Mouse (Mus musculus) hindbrain, embryonic 14.5 days (tissue): ENCODE results near the gene Klhl22. TPM values are rescaled to one million over a fixed set of nuclear protein-coding genes. Genes with fewer than 3 reads are reported as not detected.

Source experiments
- ATAC-seq: fragments of 200-750 bp; cut with Nextera tagmentation; 2 replicates; pipeline ENCODE4 v1.8.0; 2017; ENCODE audit warnings: moderate number of reproducible peaks, mild to moderate bottlenecking, moderate TSS enrichment, moderate library complexity; ENCODE audit not compliant: low FRiP score
- DNase-seq: peaks from one replicate; pipeline ENCODE4 v3.0.0-alpha.2; 2015; ENCODE audit warnings: low spot score
- H3K27ac ChIP-seq: fragments of 300-500 bp; sonication (generic); 2 replicates; pipeline ENCODE4 v1.5.1; 2014; ENCODE audit warnings: mild to moderate bottlenecking, moderate library complexity
- H3K27me3 ChIP-seq: fragments of 300-500 bp; sonication (generic); 2 replicates; pipeline ENCODE4 v1.6.1; 2014; ENCODE audit warnings: mild to moderate bottlenecking, low read length, mixed read lengths; ENCODE audit not compliant: control insufficient read depth, insufficient read depth
- H3K36me3 ChIP-seq: fragments of 300-500 bp; sonication (generic); replicated peaks from 2 replicates; pipeline ENCODE4 v1.6.1; 2014; ENCODE audit not compliant: control insufficient read depth, insufficient read depth
- H3K4me1 ChIP-seq: fragments of 300-500 bp; sonication (generic); replicated peaks from 2 replicates; pipeline ENCODE4 v1.6.1; 2014; ENCODE audit warnings: antibody characterized with exemption, low read length, mixed read lengths; ENCODE audit not compliant: control insufficient read depth, insufficient read depth
- H3K4me2 ChIP-seq: fragments of 300-500 bp; sonication (generic); replicated peaks from 2 replicates; pipeline ENCODE4 v1.6.1; 2014; ENCODE audit warnings: mild to moderate bottlenecking, moderate library complexity
- H3K4me3 ChIP-seq: fragments of 300-500 bp; sonication (generic); replicated peaks from 2 replicates; pipeline ENCODE4 v1.5.1; 2014; ENCODE audit warnings: mild to moderate bottlenecking, low read length
- H3K9ac ChIP-seq: fragments of 300-500 bp; sonication (generic); 2 replicates; pipeline ENCODE4 v1.6.1; 2014
- H3K9me3 ChIP-seq: fragments of 300-500 bp; sonication (generic); 2 replicates; pipeline ENCODE4 v1.6.1; 2016; ENCODE audit warnings: low read length; ENCODE audit not compliant: control insufficient read depth
- WGBS: fragments of 180-500 bp; shearing (Covaris S2); extraction: QIAGEN DNeasy Blood & Tissue Kit; methylation state at CpG from one replicate; pipeline ENCODE4 v1.1.7; 2014; 5-methylcytosine and 5-hydroxymethylcytosine counted together
- polyA plus RNA-seq: library from polyadenylated mRNA; unstranded; fragments of >200 nt; fragmentation: Nextera tagmentation; extraction: Ambion mirVana; gene quantifications from 2 replicates; pipeline ENCODE4 v1.2.1, GENCODE M21; 2014

Klhl22 gene
- polyA plus RNA-seq, 1 experiment from 2014 or later = 82.1 TPM

- H3K27ac ChIP-seq = peak within 1 kb of the TSS; percentile 95
- no peak; the same call in 1 of the 2 replicates for ATAC-seq
- 24% methylated on average over 7 of the region's 7 CpGs for WGBS
- no peaks in the 10 kb centered on the region for H3K9me3 ChIP-seq
- peaks cover 9% of the 10 kb centered on the region; the same call in 1 of the 2 replicates for H3K4me1 ChIP-seq
- H3K27me3 ChIP-seq = peaks cover 32% of the 10 kb centered on the region
- H3K4me2 ChIP-seq = peak within 1 kb of the TSS; percentile 97
- H3K4me3 ChIP-seq = peak within 1 kb of the TSS; percentile 63
- no peak for DNase-seq
- H3K36me3 ChIP-seq = 0 out of 2 replicates have a peak, but pooled peaks cover 1% of the 10 kb centered on the region
- H3K9ac ChIP-seq = peak within 1 kb of the TSS; percentile 85
Measured at GRCm38 (mm10) chr16:17832821-17833220, 73.4 kb downstream of the Klhl22 start, which contains the start of gene B830017H08Rik. TSS of gene B830017H08Rik (plus strand) at chr16:17833121.

- Histone ChIP-seq H3K9ac (peak overlapping the region; percentile 85), H3K27ac (peak overlapping the region; percentile 95), H3K4me3 (peak overlapping the region; percentile 63), H3K4me2 (peak overlapping the region; percentile 97), H3K27me3 (peaks cover 32% of the 10 kb centered on the region), H3K9me3 (no peaks in the 10 kb centered on the region), H3K36me3 (0 out of 2 replicates have a peak, but pooled peaks cover 4% of the 10 kb centered on the region), H3K4me1 (peaks cover 9% of the 10 kb centered on the region; the same call in 1 of the 2 replicates)
- DNase-seq (peak; percentile 47), ATAC-seq (peak; percentile 79)
- under 1% methylated on average over 37 of the region's 37 CpGs for WGBS
Measured at GRCm38 (mm10) chr16:17833321-17833680, 73.9 kb downstream of the Klhl22 start.

- peak overlapping the region; percentile 85 for H3K9ac ChIP-seq
- WGBS = under 1% methylated on average over 94 of the region's 103 CpGs
- peaks cover 32% of the 10 kb centered on the region for H3K27me3 ChIP-seq
- ATAC-seq = peak; percentile 79
- peak overlapping the region; percentile 97 for H3K4me2 ChIP-seq
- peaks cover 9% of the 10 kb centered on the region; the same call in 1 of the 2 replicates for H3K4me1 ChIP-seq
- H3K27ac ChIP-seq = peak overlapping the region; percentile 95
- DNase-seq = peak; percentile 65
- peak overlapping the region; percentile 63 for H3K4me3 ChIP-seq
- no peaks in the 10 kb centered on the region for H3K9me3 ChIP-seq
- 0 out of 2 replicates have a peak, but pooled peaks cover 9% of the 10 kb centered on the region for H3K36me3 ChIP-seq
Measured at GRCm38 (mm10) chr16:17833681-17834399, 74.4 kb downstream of the Klhl22 start.

GRCm38 (mm10) chr16:17834543-17834942 is 75.1 kb downstream of the Klhl22 start:
- H3K27ac ChIP-seq = peak overlapping the region; percentile 95
- H3K4me3 ChIP-seq = peak overlapping the region; percentile 63
- H3K27me3 ChIP-seq = peaks cover 32% of the 10 kb centered on the region
- DNase-seq (no peak), ATAC-seq (no peak; the same call in 1 of the 2 replicates)
- H3K36me3 ChIP-seq = 0 out of 2 replicates have a peak, but pooled peaks cover 11% of the 10 kb centered on the region
- WGBS = 50% methylated on average over 7 of the region's 7 CpGs
- no peaks in the 10 kb centered on the region for H3K9me3 ChIP-seq
- peak overlapping the region; percentile 97 for H3K4me2 ChIP-seq
- peak overlapping the region; percentile 85 for H3K9ac ChIP-seq
- H3K4me1 ChIP-seq = peaks cover 9% of the 10 kb centered on the region; the same call in 1 of the 2 replicates

GRCm38 (mm10) chr16:17835481-17835880 is 76.1 kb downstream of the Klhl22 start:
- Histone ChIP-seq H3K27me3 (peaks cover 31% of the 10 kb centered on the region), H3K9me3 (no peaks in the 10 kb centered on the region), H3K4me3 (no peak overlapping the region), H3K9ac (no peak overlapping the region), H3K4me2 (no peak overlapping the region), H3K27ac (no peak overlapping the region), H3K4me1 (peaks cover 9% of the 10 kb centered on the region; the same call in 1 of the 2 replicates), H3K36me3 (peaks cover 20% of the 10 kb centered on the region; the same call in 1 of the 2 replicates)
- 46% methylated on average over 13 of the region's 13 CpGs for WGBS
- DNase-seq = no peak
- ATAC-seq = no peak

GRCm38 (mm10) chr16:17838051-17838450 is 78.6 kb downstream of the Klhl22 start, which contains the start of gene Car15:
TSS of gene Car15 (minus strand) at chr16:17838364.
- Histone ChIP-seq H3K36me3 (peaks cover 46% of the 10 kb centered on the region), H3K4me2 (no peak within 1 kb of the TSS), H3K9me3 (no peaks in the 10 kb centered on the region), H3K9ac (no peak within 1 kb of the TSS), H3K27ac (no peak within 1 kb of the TSS), H3K27me3 (peaks cover 12% of the 10 kb centered on the region; the same call in 1 of the 2 replicates), H3K4me3 (no peak within 1 kb of the TSS), H3K4me1 (peaks cover 9% of the 10 kb centered on the region; the same call in 1 of the 2 replicates)
- ATAC-seq = no peak
- no peak for DNase-seq
- 85% methylated on average over 6 of the region's 6 CpGs for WGBS

- Histone ChIP-seq H3K27ac (no peak overlapping the region), H3K9ac (no peak overlapping the region), H3K9me3 (no peaks in the 10 kb centered on the region), H3K4me3 (no peak overlapping the region), H3K4me2 (no peak overlapping the region), H3K36me3 (peaks cover 65% of the 10 kb centered on the region), H3K4me1 (peaks cover 3% of the 10 kb centered on the region; the same call in 1 of the 2 replicates), H3K27me3 (peaks cover 12% of the 10 kb centered on the region; the same call in 1 of the 2 replicates)
- WGBS = 88% methylated on average over 4 of the region's 4 CpGs
- DNase-seq (no peak), ATAC-seq (no peak)
Measured at GRCm38 (mm10) chr16:17839976-17840375, 80.6 kb downstream of the Klhl22 start.

GRCm38 (mm10) chr16:17842437-17842836 is 83.0 kb downstream of the Klhl22 start:
- Histone ChIP-seq H3K4me1 (no peaks in the 10 kb centered on the region), H3K36me3 (peaks cover 90% of the 10 kb centered on the region), H3K4me2 (no peak overlapping the region), H3K9me3 (no peaks in the 10 kb centered on the region), H3K4me3 (no peak overlapping the region), H3K27me3 (no peaks in the 10 kb centered on the region), H3K9ac (no peak overlapping the region), H3K27ac (no peak overlapping the region)
- ATAC-seq (no peak), DNase-seq (no peak)
- WGBS = 96% methylated on average over 7 of the region's 7 CpGs
